Mouse (Mus musculus): ENCODE results near the gene Vmn1r194.
"Not testable (repeated sequence)": the region's sequence is repeated elsewhere in the genome, so short reads cannot be mapped to it uniquely, and the experiment has no call there.

Vmn1r194 gene

GRCm38 (mm10) chr13:22243915-22244314 lies at the start of gene Vmn1r194:
TSS of gene Vmn1r194 (plus strand) at chr13:22244215.
- DNase-seq (ENCODE audit: low spot score) = no peak

- DNase-seq (ENCODE audit: low spot score) = not testable (repeated sequence)
Observed at GRCm38 (mm10) chr13:22223060-22223459, 21.0 kb upstream of the Vmn1r194 start, which contains the start of gene Vmn1r193. TSS of gene Vmn1r193 (minus strand) at chr13:22223160.

GRCm38 (mm10) chr13:22270222-22270621 lies 26.2 kb downstream of the Vmn1r194 start, which contains the start of gene Vmn1r195:
TSS of gene Vmn1r195 (plus strand) at chr13:22270522.
- DNase-seq (ENCODE audit: low spot score) = not testable (repeated sequence)

- no peak for DNase-seq (ENCODE audit: low spot score)
Observed at GRCm38 (mm10) chr13:22271721-22272120, 27.7 kb downstream of the Vmn1r194 start.

- DNase-seq (ENCODE audit: low spot score) = no peak
Observed at GRCm38 (mm10) chr13:22284578-22284977, 40.6 kb downstream of the Vmn1r194 start.

- no peak for DNase-seq (ENCODE audit: low spot score)
Observed at GRCm38 (mm10) chr13:22289620-22290019, 45.6 kb downstream of the Vmn1r194 start, which contains the start of gene Vmn1r196. TSS of gene Vmn1r196 (plus strand) at chr13:22289920.

Measured in left cerebral cortex, adult 11 months (tissue).